Mouse (Mus musculus) small intestine, adult 2 months (tissue): ENCODE data around the gene Aspdh.

Experiments
- CTCF ChIP-seq: fragments of 200-500 bp; IDR thresholded peaks from 2 replicates; pipeline ENCODE4 v1.5.1; 2012; ENCODE audit warnings: low read depth, mild to moderate bottlenecking, control low read depth, inconsistent platforms, low read length, moderate library complexity, mixed read lengths; ENCODE audit not compliant: insufficient replicate concordance, insufficient read length; ENCODE audit errors: extremely low read depth
- POLR2A ChIP-seq: fragments of 200-500 bp; IDR thresholded peaks from 2 replicates; pipeline ENCODE4 v1.6.1; 2012; ENCODE audit warnings: low read depth, mild to moderate bottlenecking, control low read depth, inconsistent platforms, low read length, moderate library complexity

DNA sequence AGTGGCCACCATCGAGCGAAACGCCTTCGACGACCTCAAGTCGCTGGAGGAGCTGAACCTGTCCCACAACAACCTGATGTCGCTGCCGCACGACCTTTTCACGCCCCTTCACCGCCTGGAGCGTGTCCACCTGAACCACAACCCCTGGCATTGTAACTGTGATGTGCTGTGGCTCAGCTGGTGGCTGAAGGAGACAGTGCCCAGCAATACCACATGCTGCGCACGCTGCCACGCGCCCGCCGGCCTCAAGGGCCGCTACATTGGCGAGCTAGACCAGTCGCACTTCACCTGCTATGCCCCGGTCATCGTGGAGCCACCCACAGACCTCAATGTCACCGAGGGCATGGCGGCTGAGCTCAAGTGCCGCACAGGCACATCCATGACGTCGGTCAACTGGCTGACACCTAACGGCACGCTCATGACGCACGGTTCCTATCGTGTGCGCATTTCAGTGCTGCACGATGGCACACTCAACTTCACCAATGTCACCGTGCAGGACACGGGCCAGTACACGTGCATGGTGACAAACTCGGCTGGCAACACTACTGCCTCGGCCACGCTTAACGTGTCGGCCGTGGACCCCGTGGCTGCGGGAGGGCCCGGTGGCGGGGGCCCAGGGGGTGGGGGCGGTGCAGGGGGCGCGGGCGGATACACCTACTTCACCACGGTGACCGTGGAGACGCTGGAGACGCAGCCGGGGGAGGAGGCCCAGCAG lies 3.5 kb upstream of the Aspdh start:
- TF ChIP-seq CTCF = no peak
- no peak for TF ChIP-seq POLR2A
